Mouse (Mus musculus) limb, embryonic 12.5 days (tissue): ENCODE data around the gene Srp54c. TPM values are rescaled to one million over a fixed set of nuclear protein-coding genes. Genes with fewer than 3 reads are reported as not detected.

Experiments
- ATAC-seq: fragments of 200-750 bp; cut with Nextera tagmentation; 2 replicates; pipeline ENCODE4 v1.8.0; 2017; ENCODE audit warnings: low read depth, moderate TSS enrichment; ENCODE audit not compliant: insufficient number of reproducible peaks, insufficient read depth, low FRiP score, low TSS enrichment
- H3K27ac ChIP-seq: fragments of 300-500 bp; sonication (generic); 2 replicates; pipeline ENCODE4 v1.5.1; 2016; ENCODE audit warnings: mild to moderate bottlenecking, moderate library complexity
- H3K27me3 ChIP-seq: fragments of 300-500 bp; sonication (generic); 2 replicates; pipeline ENCODE4 v1.6.1; 2016; ENCODE audit warnings: mild to moderate bottlenecking, moderate library complexity
- H3K36me3 ChIP-seq: fragments of 300-500 bp; sonication (generic); 2 replicates; pipeline ENCODE4 v1.6.1; 2016; ENCODE audit warnings: mild to moderate bottlenecking, moderate library complexity
- H3K4me1 ChIP-seq: fragments of 300-500 bp; sonication (generic); replicated peaks from 2 replicates; pipeline ENCODE4 v1.6.1; 2016
- H3K4me2 ChIP-seq: fragments of 300-500 bp; sonication (generic); 2 replicates; pipeline ENCODE4 v1.6.1; 2016; ENCODE audit warnings: mild to moderate bottlenecking, moderate library complexity
- H3K4me3 ChIP-seq: fragments of 300-500 bp; sonication (generic); replicated peaks from 2 replicates; pipeline ENCODE4 v1.5.1; 2016; ENCODE audit warnings: mild to moderate bottlenecking
- H3K9ac ChIP-seq: fragments of 300-500 bp; sonication (generic); replicated peaks from 2 replicates; pipeline ENCODE4 v1.6.1; 2016; ENCODE audit warnings: mild to moderate bottlenecking, moderate library complexity
- H3K9me3 ChIP-seq: fragments of 300-500 bp; sonication (generic); 2 replicates; pipeline ENCODE4 v1.6.1; 2016; ENCODE audit warnings: mild to moderate bottlenecking, moderate library complexity
- WGBS: fragments of 180-500 bp; shearing (Covaris S2); methylation state at CpG from one replicate; pipeline ENCODE4 v1.1.7; 2016; 5-methylcytosine and 5-hydroxymethylcytosine counted together
- polyA plus RNA-seq: library from polyadenylated mRNA; unstranded; fragments of >200 nt; fragmentation: Nextera tagmentation; extraction: Ambion mirVana; gene quantifications from 2 replicates; pipeline ENCODE4 v1.2.1, GENCODE M21; 2016

Srp54c gene
- polyA plus RNA-seq, 1 experiment from 2014 or later: 71.0 TPM

- H3K4me3 ChIP-seq: no peak overlapping the region
- no peaks in the 10 kb centered on the region for H3K9me3 ChIP-seq
- no peak for ATAC-seq
- no peaks in the 10 kb centered on the region for H3K27me3 ChIP-seq
- H3K4me1 ChIP-seq: peaks cover 22% of the 10 kb centered on the region
- no peak overlapping the region for H3K4me2 ChIP-seq
- H3K36me3 ChIP-seq: peaks cover 48% of the 10 kb centered on the region
- no peak overlapping the region for H3K27ac ChIP-seq
- 94% methylated on average over 9 of the region's 9 CpGs for WGBS
- H3K9ac ChIP-seq: no peak overlapping the region
Observed at GRCm38 (mm10) chr12:55298112-55298511, 68.1 kb downstream of the Srp54c start.

GRCm38 (mm10) chr12:55299336-55299735 lies 69.4 kb downstream of the Srp54c start, which contains the start of gene 1110008L16Rik:
Gene 1110008L16Rik, plus strand, starts transcription at chr12:55299577.
- no peak for ATAC-seq
- peaks cover 29% of the 10 kb centered on the region for H3K4me1 ChIP-seq
- H3K27me3 ChIP-seq: no peaks in the 10 kb centered on the region
- H3K4me2 ChIP-seq: no peak within 1 kb of the TSS
- H3K27ac ChIP-seq: no peak within 1 kb of the TSS
- H3K36me3 ChIP-seq: peaks cover 37% of the 10 kb centered on the region
- no peak within 1 kb of the TSS for H3K4me3 ChIP-seq
- H3K9me3 ChIP-seq: no peaks in the 10 kb centered on the region
- 82% methylated on average over 5 of the region's 5 CpGs for WGBS
- H3K9ac ChIP-seq: no peak within 1 kb of the TSS

- H3K4me1 ChIP-seq: peaks cover 29% of the 10 kb centered on the region
- H3K4me2 ChIP-seq: peak overlapping the region; percentile 69
- ATAC-seq: no peak
- no peak overlapping the region for H3K27ac ChIP-seq
- peak overlapping the region; percentile 50 for H3K4me3 ChIP-seq
- WGBS: 85% methylated on average over 3 of the region's 3 CpGs
- no peaks in the 10 kb centered on the region for H3K9me3 ChIP-seq
- peaks cover 30% of the 10 kb centered on the region for H3K36me3 ChIP-seq
- no peaks in the 10 kb centered on the region for H3K27me3 ChIP-seq
- H3K9ac ChIP-seq: no peak overlapping the region
Observed at GRCm38 (mm10) chr12:55300820-55301351, 70.9 kb downstream of the Srp54c start.

GRCm38 (mm10) chr12:55301472-55302300 lies 71.7 kb downstream of the Srp54c start:
- Histone ChIP-seq H3K4me3 (peak overlapping the region; percentile 50), H3K9me3 (0 out of 2 replicates have a peak, but pooled peaks cover 3% of the 10 kb centered on the region), H3K36me3 (peaks cover 29% of the 10 kb centered on the region), H3K4me1 (peaks cover 29% of the 10 kb centered on the region), H3K9ac (peak overlapping the region; percentile 73), H3K27me3 (no peaks in the 10 kb centered on the region), H3K4me2 (peak overlapping the region; percentile 69), H3K27ac (peak overlapping the region; percentile 95)
- no peak for ATAC-seq
- 51% methylated on average over 11 of the region's 11 CpGs for WGBS

- under 1% methylated on average over 55 of the region's 55 CpGs for WGBS
Observed at GRCm38 (mm10) chr12:55302485-55303441, 72.8 kb downstream of the Srp54c start, which contains the start of gene Ppp2r3c. Gene Ppp2r3c, minus strand, starts transcription at chr12:55302998.

GRCm38 (mm10) chr12:55306371-55306770 lies 76.4 kb downstream of the Srp54c start:
- H3K4me2 ChIP-seq: no peak overlapping the region
- H3K9me3 ChIP-seq: 0 out of 2 replicates have a peak, but pooled peaks cover 3% of the 10 kb centered on the region
- no peak for ATAC-seq
- whole genome bisulfite sequencing: 90% methylated on average over 4 of the region's 4 CpGs
- no peak overlapping the region for H3K9ac ChIP-seq
- no peak overlapping the region for H3K4me3 ChIP-seq
- H3K36me3 ChIP-seq: peaks cover 29% of the 10 kb centered on the region
- H3K27ac ChIP-seq: no peak overlapping the region
- no peaks in the 10 kb centered on the region for H3K27me3 ChIP-seq
- H3K4me1 ChIP-seq: peaks cover 13% of the 10 kb centered on the region

More at GRCm38 (mm10) chr12:55302485-55303441, 72.8 kb downstream of the Srp54c start, which contains the start of gene Ppp2r3c:
- Histone ChIP-seq H3K4me2 (peak within 1 kb of the TSS; percentile 69), H3K27ac (peak within 1 kb of the TSS; percentile 95), H3K4me3 (peak within 1 kb of the TSS; percentile 50), H3K27me3 (no peaks in the 10 kb centered on the region), H3K36me3 (peaks cover 19% of the 10 kb centered on the region), H3K9ac (peak within 1 kb of the TSS; percentile 73), H3K9me3 (0 out of 2 replicates have a peak, but pooled peaks cover 3% of the 10 kb centered on the region), H3K4me1 (peaks cover 29% of the 10 kb centered on the region)
- ATAC-seq: peak; percentile 91

- no peak overlapping the region for H3K9ac ChIP-seq
- H3K9me3 ChIP-seq: 0 out of 2 replicates have a peak, but pooled peaks cover 3% of the 10 kb centered on the region
- no peak overlapping the region for H3K4me2 ChIP-seq
- no peak for ATAC-seq
- peaks cover 8% of the 10 kb centered on the region; the same call in 1 of the 2 replicates for H3K4me1 ChIP-seq
- H3K27me3 ChIP-seq: no peaks in the 10 kb centered on the region
- no peak overlapping the region for H3K27ac ChIP-seq
- no peak overlapping the region for H3K4me3 ChIP-seq
- WGBS: 86% methylated on average over 6 of the region's 6 CpGs
- H3K36me3 ChIP-seq: peaks cover 29% of the 10 kb centered on the region
Observed at GRCm38 (mm10) chr12:55307566-55307965, 77.6 kb downstream of the Srp54c start.

- ATAC-seq: no peak
- Histone ChIP-seq H3K36me3 (peaks cover 32% of the 10 kb centered on the region), H3K4me1 (peaks cover 5% of the 10 kb centered on the region; the same call in 1 of the 2 replicates), H3K4me2 (no peak overlapping the region), H3K9me3 (0 out of 2 replicates have a peak, but pooled peaks cover 3% of the 10 kb centered on the region), H3K9ac (no peak overlapping the region), H3K4me3 (no peak overlapping the region), H3K27me3 (no peaks in the 10 kb centered on the region), H3K27ac (no peak overlapping the region)
- WGBS: 92% methylated on average over 9 of the region's 9 CpGs
Observed at GRCm38 (mm10) chr12:55308731-55309130, 78.8 kb downstream of the Srp54c start.

GRCm38 (mm10) chr12:55309501-55309900 lies 79.5 kb downstream of the Srp54c start:
- Histone ChIP-seq H3K4me3 (no peak overlapping the region), H3K9ac (no peak overlapping the region), H3K27ac (no peak overlapping the region), H3K9me3 (0 out of 2 replicates have a peak, but pooled peaks cover 3% of the 10 kb centered on the region), H3K36me3 (peaks cover 35% of the 10 kb centered on the region), H3K4me2 (no peak overlapping the region), H3K27me3 (no peaks in the 10 kb centered on the region), H3K4me1 (no peaks in the 10 kb centered on the region)
- ATAC-seq: peak; percentile 47; the same call in 1 of the 2 replicates
- 75% methylated on average over 8 of the region's 8 CpGs for WGBS

- 85% methylated on average over 7 of the region's 7 CpGs for WGBS
- no peak for ATAC-seq
- H3K27ac ChIP-seq: no peak overlapping the region
- H3K27me3 ChIP-seq: no peaks in the 10 kb centered on the region
- H3K9ac ChIP-seq: no peak overlapping the region
- no peak overlapping the region for H3K4me3 ChIP-seq
- no peak overlapping the region for H3K4me2 ChIP-seq
- no peaks in the 10 kb centered on the region for H3K9me3 ChIP-seq
- peaks cover 29% of the 10 kb centered on the region for H3K36me3 ChIP-seq
- no peaks in the 10 kb centered on the region for H3K4me1 ChIP-seq
Observed at GRCm38 (mm10) chr12:55311841-55312240, 81.9 kb downstream of the Srp54c start.
